Mouse (Mus musculus) naive thymus-derived CD4-positive, alpha-beta T cell, adult 5 months (primary cell): ENCODE results near the gene Hba-a1. TPM values are rescaled to one million over a fixed set of nuclear protein-coding genes. Genes with fewer than 3 reads are reported as not detected.

Experiments
- polyA plus RNA-seq: library from polyadenylated mRNA; unstranded; fragments of 100-300 nt; shearing (Covaris generic); gene quantifications from one replicate; pipeline ENCODE4 v1.2.1, GENCODE M21; 2017

Gene Hba-a1
- polyA plus RNA-seq, result not detected

GRCm38 (mm10) chr11:32283091-32283777 is at the start of gene Hba-a1:
Gene Hba-a1, plus strand, starts transcription at chr11:32283511.

GRCm38 (mm10) chr11:32267188-32267884 is 16.0 kb upstream of the Hba-a1 start, which contains the start of gene Nprl3:
Gene Nprl3, minus strand, starts transcription at chr11:32267707.

GRCm38 (mm10) chr11:32276347-32276746 is 7.0 kb upstream of the Hba-a1 start, which contains the start of gene Hba-x:
Gene Hba-x, plus strand, starts transcription at chr11:32276400.

GRCm38 (mm10) chr11:32286695-32287492 is 3.6 kb downstream of the Hba-a1 start, which contains the start of gene Hbq1b:
Gene Hbq1b, plus strand, starts transcription at chr11:32286965.

GRCm38 (mm10) chr11:32296203-32296602 is 12.9 kb downstream of the Hba-a1 start, which contains the start of gene Hba-a2:
Gene Hba-a2, plus strand, starts transcription at chr11:32296489.

GRCm38 (mm10) chr11:32299865-32300264 is 16.6 kb downstream of the Hba-a1 start, which contains the start of gene Hbq1a:
Gene Hbq1a, plus strand, starts transcription at chr11:32300069.

Other genes starting within 250 kb of the Hba-a1 start
- gene Il9r, start 83.2 kb upstream of the Hba-a1 start, polyA plus RNA-seq, result not detected
- gene Snrnp25, start 78.1 kb upstream of the Hba-a1 start, polyA plus RNA-seq, result 15.5 TPM
- not detected for gene Rhbdf1, start 61.2 kb upstream of the Hba-a1 start, polyA plus RNA-seq
- 19.8 TPM for gene Mpg, start 57.0 kb upstream of the Hba-a1 start, polyA plus RNA-seq
- gene Nprl3, start 15.8 kb upstream of the Hba-a1 start, polyA plus RNA-seq, result 49.7 TPM
- gene Hba-x, start 7.1 kb upstream of the Hba-a1 start, polyA plus RNA-seq, result not detected
- gene Hbq1b, start 3.5 kb downstream of the Hba-a1 start, polyA plus RNA-seq, result not detected
- gene Hba-a2, start 13.0 kb downstream of the Hba-a1 start, polyA plus RNA-seq, result not detected
- gene Hbq1a, start 16.6 kb downstream of the Hba-a1 start, polyA plus RNA-seq, result not detected
- not detected for gene Sh3pxd2b, start 64.3 kb downstream of the Hba-a1 start, polyA plus RNA-seq
- 8.8 TPM for gene Ubtd2, start 171.9 kb downstream of the Hba-a1 start, polyA plus RNA-seq
- 0.78 TPM for gene Efcab9, start 248.6 kb downstream of the Hba-a1 start, polyA plus RNA-seq
- 263 TPM for gene Stk10, start 249.8 kb downstream of the Hba-a1 start, polyA plus RNA-seq